Mouse (Mus musculus) liver, postnatal 0 days (tissue): ENCODE results near the gene Ankrd55. TPM values are rescaled to one million over a fixed set of nuclear protein-coding genes. Genes with fewer than 3 reads are reported as not detected.

Source experiments
- ATAC-seq: fragments of 200-750 bp; cut with Nextera tagmentation; 2 replicates; pipeline ENCODE4 v1.8.0; 2017; ENCODE audit warnings: mild to moderate bottlenecking, moderate library complexity
- DNase-seq: peaks from one replicate; pipeline ENCODE4 v3.0.0-alpha.2; 2016
- H3K27ac ChIP-seq: fragments of 300-500 bp; sonication (generic); 2 replicates; pipeline ENCODE4 v1.5.1; 2014; ENCODE audit warnings: antibody characterized with exemption, moderate library complexity, mild to moderate bottlenecking, low read depth
- H3K27me3 ChIP-seq: fragments of 300-500 bp; sonication (generic); 2 replicates; pipeline ENCODE4 v1.6.1; 2014; ENCODE audit warnings: low read length, control low read depth, mixed read lengths; ENCODE audit not compliant: insufficient read depth
- H3K36me3 ChIP-seq: fragments of 300-500 bp; sonication (generic); replicated peaks from 2 replicates; pipeline ENCODE4 v1.6.1; 2014; ENCODE audit warnings: mild to moderate bottlenecking, control low read depth, low read length, moderate library complexity, mixed read lengths; ENCODE audit not compliant: insufficient read depth
- H3K4me1 ChIP-seq: fragments of 300-500 bp; sonication (generic); 2 replicates; pipeline ENCODE4 v1.6.1; 2014; ENCODE audit warnings: antibody characterized with exemption, mild to moderate bottlenecking, control low read depth; ENCODE audit not compliant: insufficient read depth
- H3K4me2 ChIP-seq: fragments of 300-500 bp; sonication (generic); 2 replicates; pipeline ENCODE4 v1.6.1; 2014; ENCODE audit warnings: low read depth, mild to moderate bottlenecking, low read length, moderate library complexity, mixed read lengths
- H3K4me3 ChIP-seq: fragments of 300-500 bp; sonication (generic); 2 replicates; pipeline ENCODE4 v1.5.1; 2014; ENCODE audit warnings: low read depth, low read length
- H3K9ac ChIP-seq: fragments of 300-500 bp; sonication (generic); replicated peaks from 2 replicates; pipeline ENCODE4 v1.6.1; 2014; ENCODE audit warnings: mild to moderate bottlenecking, moderate library complexity
- H3K9me3 ChIP-seq: fragments of 300-500 bp; sonication (generic); 2 replicates; pipeline ENCODE4 v1.6.1; 2016; ENCODE audit warnings: mild to moderate bottlenecking, control low read depth, low read length, mixed read lengths
- CTCF ChIP-seq: sonication (generic); IDR thresholded peaks from 2 replicates; pipeline ENCODE4 v1.5.1; 2016; ENCODE audit warnings: antibody characterized with exemption, low read depth
- EP300 ChIP-seq: IDR thresholded peaks from 2 replicates; pipeline ENCODE4 v1.6.1; 2016; ENCODE audit warnings: antibody characterized with exemption, low read depth, mild to moderate bottlenecking
- WGBS: fragments of 180-500 bp; shearing (Covaris S2); extraction: QIAGEN DNeasy Blood & Tissue Kit; methylation state at CpG from one replicate; pipeline ENCODE4 v1.1.7; 2014; ENCODE audit not compliant: insufficient replicate concordance; 5-methylcytosine and 5-hydroxymethylcytosine counted together
- polyA plus RNA-seq: library from polyadenylated mRNA; unstranded; fragments of >200 nt; fragmentation: Nextera tagmentation; extraction: Ambion mirVana; gene quantifications from 2 replicates; pipeline ENCODE4 v1.2.1, GENCODE M21; 2015

Gene Ankrd55
- polyA plus RNA-seq, 1 experiment from 2014 or later = 1.3 TPM

GRCm38 (mm10) chr13:112287571-112288224 lies 553 bp upstream of the Ankrd55 start:
- peak; percentile 74 for ATAC-seq
- H3K9ac ChIP-seq = no peak overlapping the region; the same call in 1 of the 2 replicates
- no peaks in the 10 kb centered on the region for H3K36me3 ChIP-seq
- DNase-seq = peak; percentile 63
- H3K9me3 ChIP-seq = 0 out of 2 replicates have a peak, but pooled peaks cover 4% of the 10 kb centered on the region
- no peak overlapping the region for H3K4me3 ChIP-seq
- 35% methylated on average over 6 of the region's 6 CpGs for WGBS
- H3K4me2 ChIP-seq = peak overlapping the region; percentile 57
- peak overlapping the region; percentile 55; the same call in 1 of the 2 replicates for H3K27ac ChIP-seq
- H3K4me1 ChIP-seq = peaks cover 10% of the 10 kb centered on the region
- TF ChIP-seq EP300 = 0 out of 2 replicates have a peak, but pooled peaks have one; percentile 34
- TF ChIP-seq CTCF = no peak
- no peaks in the 10 kb centered on the region for H3K27me3 ChIP-seq

- 67% methylated on average over 9 of the region's 9 CpGs for WGBS
- Histone ChIP-seq H3K27me3 (no peaks in the 10 kb centered on the region), H3K9ac (no peak overlapping the region), H3K9me3 (0 out of 2 replicates have a peak, but pooled peaks cover 4% of the 10 kb centered on the region), H3K4me2 (peak overlapping the region; percentile 57; the same call in 1 of the 2 replicates), H3K4me1 (peaks cover 10% of the 10 kb centered on the region), H3K36me3 (no peaks in the 10 kb centered on the region), H3K27ac (no peak overlapping the region), H3K4me3 (no peak overlapping the region)
- ATAC-seq (no peak), DNase-seq (no peak)
- TF ChIP-seq EP300 (no peak), CTCF (no peak)
Observed at GRCm38 (mm10) chr13:112289338-112289737, 1.1 kb downstream of the Ankrd55 start.

GRCm38 (mm10) chr13:112289981-112290380 lies 1.7 kb downstream of the Ankrd55 start:
- Histone ChIP-seq H3K4me1 (peaks cover 10% of the 10 kb centered on the region), H3K4me3 (no peak overlapping the region), H3K36me3 (no peaks in the 10 kb centered on the region), H3K27me3 (no peaks in the 10 kb centered on the region), H3K27ac (no peak overlapping the region), H3K4me2 (0 out of 2 replicates have a peak overlapping the region, but pooled peaks have one; percentile 9), H3K9me3 (0 out of 2 replicates have a peak, but pooled peaks cover 4% of the 10 kb centered on the region), H3K9ac (no peak overlapping the region)
- ATAC-seq (no peak), DNase-seq (no peak)
- TF ChIP-seq EP300 (no peak), CTCF (no peak)
- 59% methylated on average over 4 of the region's 4 CpGs for WGBS

GRCm38 (mm10) chr13:112292489-112292888 lies 4.2 kb downstream of the Ankrd55 start:
- Histone ChIP-seq H3K9me3 (no peaks in the 10 kb centered on the region), H3K9ac (no peak overlapping the region), H3K27me3 (no peaks in the 10 kb centered on the region), H3K4me3 (no peak overlapping the region), H3K4me2 (no peak overlapping the region), H3K27ac (no peak overlapping the region), H3K36me3 (no peaks in the 10 kb centered on the region), H3K4me1 (peaks cover 7% of the 10 kb centered on the region)
- 33% methylated on average over 4 of the region's 4 CpGs for WGBS
- TF ChIP-seq CTCF = no peak
- TF ChIP-seq EP300 = no peak
- ATAC-seq = no peak
- DNase-seq = no peak

- Histone ChIP-seq H3K9ac (no peak overlapping the region), H3K27me3 (no peaks in the 10 kb centered on the region), H3K4me1 (peaks cover 1% of the 10 kb centered on the region), H3K9me3 (no peaks in the 10 kb centered on the region), H3K4me3 (no peak overlapping the region), H3K36me3 (no peaks in the 10 kb centered on the region), H3K27ac (no peak overlapping the region), H3K4me2 (no peak overlapping the region)
- ATAC-seq (no peak), DNase-seq (no peak)
- TF ChIP-seq CTCF (no peak), EP300 (no peak)
- 83% methylated on average over 6 of the region's 6 CpGs for WGBS
Observed at GRCm38 (mm10) chr13:112293092-112293491, 4.8 kb downstream of the Ankrd55 start.

GRCm38 (mm10) chr13:112294446-112294845 lies 6.2 kb downstream of the Ankrd55 start:
- no peaks in the 10 kb centered on the region for H3K9me3 ChIP-seq
- ATAC-seq (no peak), DNase-seq (no peak)
- WGBS = 88% methylated on average over 6 of the region's 6 CpGs
- no peaks in the 10 kb centered on the region for H3K27me3 ChIP-seq
- no peak overlapping the region for H3K9ac ChIP-seq
- no peaks in the 10 kb centered on the region for H3K4me1 ChIP-seq
- TF ChIP-seq CTCF = no peak
- TF ChIP-seq EP300 = no peak
- H3K4me2 ChIP-seq = no peak overlapping the region
- no peak overlapping the region for H3K27ac ChIP-seq
- H3K4me3 ChIP-seq = no peak overlapping the region
- H3K36me3 ChIP-seq = no peaks in the 10 kb centered on the region

GRCm38 (mm10) chr13:112297781-112298180 lies 9.5 kb downstream of the Ankrd55 start:
- ATAC-seq (no peak), DNase-seq (no peak)
- TF ChIP-seq CTCF (no peak), EP300 (no peak)
- Histone ChIP-seq H3K9me3 (no peaks in the 10 kb centered on the region), H3K9ac (no peak overlapping the region), H3K4me2 (no peak overlapping the region), H3K27ac (no peak overlapping the region), H3K27me3 (no peaks in the 10 kb centered on the region), H3K36me3 (no peaks in the 10 kb centered on the region), H3K4me3 (no peak overlapping the region), H3K4me1 (no peaks in the 10 kb centered on the region)
- WGBS = 88% methylated on average over 6 of the region's 6 CpGs
